In genomic region chr1:84851512-84852235, GRCm38 (mm10) we compare ENCODE assay signal across 10 mouse cellular contexts. TPM values are rescaled to one million over a fixed set of nuclear protein-coding genes. Genes with fewer than 3 reads are reported as not detected.
DNase-seq lines count a peak whose midpoint lies in the region; ATAC-seq and TF ChIP-seq lines count a peak whose summit lies in the region.
"Had no signal": no experiment of that assay in that cellular context is flagged by ENCODE, and none has a peak within 500 bp of the region (broad histone marks: within the 10 kb centered on the region; RNA-seq: fewer than 3 reads in every experiment).

No protein-coding gene starts in this region.

- ATAC-seq in midbrain, embryonic 11.5 days (ENCODE audit: low FRiP score) = peak; percentile 43; the same call in 1 of the 2 replicates
- no peak for ATAC-seq in midbrain, embryonic 15.5 days (replicated peaks)
- ATAC-seq in intestine, postnatal 0 days = peak; percentile 23; the same call in 1 of the 2 replicates
- ATAC-seq in liver, embryonic 13.5 days (ENCODE audit: low read depth) = peak; percentile 81
- ATAC-seq in activated CD4-positive, CD25-positive, alpha-beta regulatory T cell, adult 4 months = no peak
- ATAC-seq: forebrain, embryonic 15.5 days had no signal

- WGBS in midbrain, embryonic 11.5 days = 25% methylated on average over 9 of the region's 9 CpGs
- 33% methylated on average over 9 of the region's 9 CpGs for whole genome bisulfite sequencing in midbrain, embryonic 15.5 days
- 32% methylated on average over 9 of the region's 9 CpGs for WGBS in intestine, postnatal 0 days
- WGBS in liver, embryonic 13.5 days (ENCODE audit: insufficient replicate concordance) = 32% methylated on average over 9 of the region's 9 CpGs

- no peak overlapping the region for H3K4me2 ChIP-seq in midbrain, embryonic 11.5 days
- no peak overlapping the region for H3K4me2 ChIP-seq in midbrain, embryonic 15.5 days
- H3K4me2 ChIP-seq in intestine, postnatal 0 days (replicated peaks; ENCODE audit: low read depth) = no peak overlapping the region
- peak overlapping the region; percentile 4; the same call in 1 of the 2 replicates for H3K4me2 ChIP-seq in liver, embryonic 13.5 days
- H3K4me2 ChIP-seq: forebrain, embryonic 15.5 days; limb, embryonic 12.5 days had no signal

- no peak for TF ChIP-seq CTCF in intestine, postnatal 0 days (IDR thresholded peaks at IDR 0.05; ENCODE audit: low read depth)

- no peaks in the 10 kb centered on the region for H3K27me3 ChIP-seq in midbrain, embryonic 11.5 days (ENCODE audit: control insufficient read depth, insufficient read depth, low read length)
- H3K27me3 ChIP-seq in midbrain, embryonic 15.5 days (replicated peaks) = no peaks in the 10 kb centered on the region
- H3K27me3 ChIP-seq in intestine, postnatal 0 days (replicated peaks; ENCODE audit: control insufficient read depth, insufficient read depth, low read length) = no peaks in the 10 kb centered on the region
- H3K27me3 ChIP-seq in liver, embryonic 13.5 days = no peaks in the 10 kb centered on the region
- H3K27me3 ChIP-seq: forebrain, embryonic 15.5 days; limb, embryonic 12.5 days had no signal

- H3K4me1 ChIP-seq in midbrain, embryonic 11.5 days (ENCODE audit: control insufficient read depth, insufficient read depth, low read length) = peaks cover 8% of the 10 kb centered on the region
- H3K4me1 ChIP-seq in midbrain, embryonic 15.5 days = no peaks in the 10 kb centered on the region
- no peaks in the 10 kb centered on the region for H3K4me1 ChIP-seq in intestine, postnatal 0 days (replicated peaks; ENCODE audit: control insufficient read depth, insufficient read depth, low read length)
- H3K4me1 ChIP-seq in liver, embryonic 13.5 days (replicated peaks) = peaks cover 64% of the 10 kb centered on the region
- H3K4me1 ChIP-seq: forebrain, embryonic 15.5 days; limb, embryonic 12.5 days had no signal

- DNase-seq in midbrain, embryonic 11.5 days (ENCODE audit: low spot score, missing footprints) = peak; percentile 84
- DNase-seq in liver, embryonic 13.5 days = peak; percentile 23
- no peak for DNase-seq in thymus, postnatal 0 days (ENCODE audit: low spot score)
- DNase-seq in urinary bladder, adult 2 months (ENCODE audit: low spot score) = no peak
- DNase-seq: thymus, postnatal 36 days had no signal

- no peak overlapping the region for H3K27ac ChIP-seq in midbrain, embryonic 11.5 days (ENCODE audit: low read depth, low read length)
- H3K27ac ChIP-seq in midbrain, embryonic 15.5 days = no peak overlapping the region
- no peak overlapping the region for H3K27ac ChIP-seq in intestine, postnatal 0 days (ENCODE audit: low read depth, low read length)
- H3K27ac ChIP-seq in liver, embryonic 13.5 days = peak overlapping the region; percentile 70
- H3K27ac ChIP-seq: forebrain, embryonic 15.5 days; limb, embryonic 12.5 days had no signal

- H3K9me3 ChIP-seq in midbrain, embryonic 11.5 days (ENCODE audit: control insufficient read depth, low read length) = no peaks in the 10 kb centered on the region
- no peaks in the 10 kb centered on the region for H3K9me3 ChIP-seq in midbrain, embryonic 15.5 days
- no peaks in the 10 kb centered on the region for H3K9me3 ChIP-seq in intestine, postnatal 0 days (ENCODE audit: control insufficient read depth)
- H3K9me3 ChIP-seq in liver, embryonic 13.5 days (replicated peaks) = no peaks in the 10 kb centered on the region
- H3K9me3 ChIP-seq: forebrain, embryonic 15.5 days; limb, embryonic 12.5 days had no signal

- H3K9ac ChIP-seq in midbrain, embryonic 11.5 days (ENCODE audit: low read length) = no peak overlapping the region
- no peak overlapping the region for H3K9ac ChIP-seq in midbrain, embryonic 15.5 days
- H3K9ac ChIP-seq in intestine, postnatal 0 days (ENCODE audit: low read depth, low read length) = no peak overlapping the region
- no peak overlapping the region for H3K9ac ChIP-seq in liver, embryonic 13.5 days
- H3K9ac ChIP-seq: forebrain, embryonic 15.5 days; limb, embryonic 12.5 days had no signal

- no peaks in the 10 kb centered on the region; the same call in 1 of the 2 replicates for H3K36me3 ChIP-seq in midbrain, embryonic 11.5 days (ENCODE audit: control insufficient read depth, insufficient read depth, low read length)
- H3K36me3 ChIP-seq in midbrain, embryonic 15.5 days (replicated peaks) = no peaks in the 10 kb centered on the region
- no peaks in the 10 kb centered on the region for H3K36me3 ChIP-seq in intestine, postnatal 0 days (ENCODE audit: control insufficient read depth, insufficient read depth)
- no peaks in the 10 kb centered on the region for H3K36me3 ChIP-seq in liver, embryonic 13.5 days
- H3K36me3 ChIP-seq: forebrain, embryonic 15.5 days had no signal

- H3K4me3 ChIP-seq in midbrain, embryonic 11.5 days (ENCODE audit: low read depth, low read length) = no peak overlapping the region
- no peak overlapping the region for H3K4me3 ChIP-seq in midbrain, embryonic 15.5 days
- no peak overlapping the region for H3K4me3 ChIP-seq in intestine, postnatal 0 days (ENCODE audit: low read depth, low read length)
- no peak overlapping the region for H3K4me3 ChIP-seq in liver, embryonic 13.5 days (replicated peaks)
- H3K4me3 ChIP-seq: forebrain, embryonic 15.5 days; limb, embryonic 12.5 days had no signal

RNA-seq across cellular contexts. Expression of gene Trip12, which starts 11.4 kb away (rescaled TPM):
- polyA plus RNA-seq in midbrain, embryonic 11.5 days (2014; fragmentation: Nextera tagmentation; extraction: Ambion mirVana) = 99.4 and 107 TPM in 2 replicates
- 53.1 and 53.2 TPM in 2 replicates for polyA plus RNA-seq in midbrain, embryonic 15.5 days (2015; fragmentation: Nextera tagmentation; extraction: Ambion mirVana)
- 40.7 and 46.4 TPM in 2 replicates for polyA plus RNA-seq in intestine, postnatal 0 days (2015; fragmentation: Nextera tagmentation; extraction: Ambion mirVana)
- polyA plus RNA-seq in liver, embryonic 13.5 days (2015; fragmentation: Nextera tagmentation; extraction: Ambion mirVana) = 29.6 and 48.1 TPM in 2 replicates
- polyA plus RNA-seq in thymus, postnatal 0 days (2015; fragmentation: Nextera tagmentation; extraction: Ambion mirVana) = 54.7 and 64.9 TPM in 2 replicates
- polyA plus RNA-seq in activated CD4-positive, CD25-positive, alpha-beta regulatory T cell, adult 4 months (2017; shearing (Covaris generic)) = 100 to 1,000 TPM; 129 to 152 TPM
- polyA plus RNA-seq in urinary bladder, adult 2 months (2012; rRNA removed) = 84.8 and 90.2 TPM in 2 replicates

RNA-seq across cellular contexts. Expression of gene Fbxo36, which starts 12.0 kb away (rescaled TPM):
- polyA plus RNA-seq in midbrain, embryonic 11.5 days (2014; fragmentation: Nextera tagmentation; extraction: Ambion mirVana) = 10.7 and 12.3 TPM in 2 replicates
- 5.1 and 6.0 TPM in 2 replicates for polyA plus RNA-seq in midbrain, embryonic 15.5 days (2015; fragmentation: Nextera tagmentation; extraction: Ambion mirVana)
- polyA plus RNA-seq in intestine, postnatal 0 days (2015; fragmentation: Nextera tagmentation; extraction: Ambion mirVana) = 14.4 and 18.5 TPM in 2 replicates
- 8.1 and 8.6 TPM in 2 replicates for polyA plus RNA-seq in liver, embryonic 13.5 days (2015; fragmentation: Nextera tagmentation; extraction: Ambion mirVana)
- polyA plus RNA-seq in thymus, postnatal 0 days (2015; fragmentation: Nextera tagmentation; extraction: Ambion mirVana) = 9.8 and 10.4 TPM in 2 replicates
- 1 to 10 TPM; 2.7 to 3.3 TPM for polyA plus RNA-seq in activated CD4-positive, CD25-positive, alpha-beta regulatory T cell, adult 4 months (2017; shearing (Covaris generic))
- polyA plus RNA-seq in urinary bladder, adult 2 months (2012; rRNA removed) = 11.6 and 17.0 TPM in 2 replicates

Comparison
In these comparisons a context has a peak if more than half of its experiments do, and no peak if none do; other contexts are left out.
1. ATAC-seq: peak in midbrain, embryonic 11.5 days (single experiment), intestine, postnatal 0 days (single experiment) and liver, embryonic 13.5 days (single experiment); none in midbrain, embryonic 15.5 days (single experiment) and activated CD4-positive, CD25-positive, alpha-beta regulatory T cell, adult 4 months (single experiment).
2. DNase-seq: peak in midbrain, embryonic 11.5 days (single experiment) and liver, embryonic 13.5 days (single experiment); none in thymus, postnatal 0 days (single experiment) and urinary bladder, adult 2 months (single experiment).